9 mouse cellular contexts compared by ENCODE assay signal in the genomic region with DNA sequence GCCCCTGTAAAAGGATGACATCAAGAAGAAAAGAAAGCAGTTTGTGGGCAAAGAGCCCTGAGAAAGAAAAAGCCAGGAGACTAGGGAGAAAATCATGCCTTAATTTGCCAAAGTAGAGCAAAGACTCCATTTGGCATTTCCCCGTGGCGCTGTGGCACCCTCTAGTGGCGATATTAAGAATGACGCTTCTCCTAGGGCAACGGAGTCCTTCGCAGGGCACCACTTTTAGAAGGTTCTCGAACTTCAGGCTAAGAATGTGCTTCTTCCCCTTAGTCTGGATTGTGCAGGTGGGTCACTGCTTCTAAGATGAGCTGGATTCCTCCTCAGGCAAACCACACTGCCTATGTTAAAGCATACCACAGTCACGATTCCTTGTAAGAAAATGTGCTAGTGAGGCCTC. TPM values are rescaled to one million over a fixed set of nuclear protein-coding genes. Genes with fewer than 3 reads are reported as not detected.
A peak's percentile ranks its signal among the peaks of the same experiment; 100 is the strongest.
DNase-seq lines count a peak whose midpoint lies in the region; ATAC-seq and TF ChIP-seq lines count a peak whose summit lies in the region.
"Had no signal": no experiment of that assay in that cellular context is flagged by ENCODE, and none has a peak within 500 bp of the region (broad histone marks: within the 10 kb centered on the region; RNA-seq: fewer than 3 reads in every experiment).

No protein-coding gene starts in this region.

- H3K27me3 ChIP-seq in kidney, adult 2 months (replicated peaks; ENCODE audit: control insufficient read depth, insufficient read depth, low read length), result no peaks in the 10 kb centered on the region
- no peaks in the 10 kb centered on the region for H3K27me3 ChIP-seq in kidney, embryonic 14.5 days (ENCODE audit: control insufficient read depth, insufficient read depth, low read length)
- H3K27me3 ChIP-seq in midbrain, postnatal 0 days (ENCODE audit: insufficient read depth, low read length), result no peaks in the 10 kb centered on the region
- H3K27me3 ChIP-seq in stomach, postnatal 0 days (ENCODE audit: control insufficient read depth, insufficient read depth, low read length), result no peaks in the 10 kb centered on the region

- intact Hi-C loops in gastrocnemius, postnatal 14 days (cut with DNase I; ENCODE audit: low total_unique reads), result loop anchor here (5.0 kb wide), 1 partner anchor 376 kb away; no protein-coding TSS in a partner anchor
- intact Hi-C loops in left cerebral cortex, postnatal 14 days (cut with DNase I), result loop anchor here (1.0 to 10.0 kb wide), 3 partner anchors 262 to 376 kb away; no protein-coding TSS in a partner anchor

- TF ChIP-seq CTCF in kidney, adult 2 months (conservative IDR thresholded peaks at IDR 0.05; ENCODE audit: insufficient read depth, insufficient read length, low read depth, low read length), result peak; percentile 96
- peak; percentile 98 for TF ChIP-seq CTCF in midbrain, postnatal 0 days (IDR thresholded peaks at IDR 0.05)
- peak; percentile 99 for TF ChIP-seq CTCF in stomach, postnatal 0 days (IDR thresholded peaks at IDR 0.05; ENCODE audit: low read depth)

- no peak overlapping the region for H3K4me3 ChIP-seq in kidney, adult 2 months (ENCODE audit: insufficient read depth, low read depth, low read length)
- no peak overlapping the region for H3K4me3 ChIP-seq in kidney, embryonic 14.5 days (ENCODE audit: low read length)
- no peak overlapping the region for H3K4me3 ChIP-seq in midbrain, postnatal 0 days (ENCODE audit: low read depth, low read length)
- H3K4me3 ChIP-seq in stomach, postnatal 0 days (ENCODE audit: low read depth, low read length), result no peak overlapping the region
- H3K4me3 ChIP-seq: midbrain, embryonic 12.5 days had no signal

- H3K4me1 ChIP-seq in kidney, adult 2 months (ENCODE audit: control insufficient read depth, insufficient read depth, low read length), result no peaks in the 10 kb centered on the region
- no peaks in the 10 kb centered on the region for H3K4me1 ChIP-seq in kidney, embryonic 14.5 days (ENCODE audit: control insufficient read depth, insufficient read depth, low read length)
- no peaks in the 10 kb centered on the region for H3K4me1 ChIP-seq in midbrain, postnatal 0 days (ENCODE audit: insufficient read depth, low read length)
- H3K4me1 ChIP-seq in stomach, postnatal 0 days (replicated peaks; ENCODE audit: control insufficient read depth, insufficient read depth), result no peaks in the 10 kb centered on the region
- H3K4me1 ChIP-seq: midbrain, embryonic 12.5 days had no signal

- no peak for TF ChIP-seq EP300 in stomach, postnatal 0 days (optimal IDR thresholded peaks at IDR 0.05)

- H3K9me3 ChIP-seq in kidney, embryonic 14.5 days (ENCODE audit: control insufficient read depth, low read length), result no peaks in the 10 kb centered on the region
- no peaks in the 10 kb centered on the region for H3K9me3 ChIP-seq in midbrain, postnatal 0 days (ENCODE audit: low read length)
- H3K9me3 ChIP-seq in stomach, postnatal 0 days (ENCODE audit: control insufficient read depth, low read length), result no peaks in the 10 kb centered on the region
- H3K9me3 ChIP-seq: midbrain, embryonic 12.5 days had no signal

- TF ChIP-seq POLR2A in kidney, adult 2 months (IDR thresholded peaks at IDR 0.05; ENCODE audit: low read depth, low read length), result no peak

- H3K9ac ChIP-seq in kidney, embryonic 14.5 days (ENCODE audit: low read depth, low read length), result no peak overlapping the region
- H3K9ac ChIP-seq in midbrain, postnatal 0 days (replicated peaks; ENCODE audit: low read length, poor library complexity, severe bottlenecking), result no peak overlapping the region
- no peak overlapping the region for H3K9ac ChIP-seq in stomach, postnatal 0 days (ENCODE audit: low read length)
- H3K9ac ChIP-seq: midbrain, embryonic 12.5 days had no signal

- H3K27ac ChIP-seq in kidney, adult 2 months (ENCODE audit: insufficient read depth, low read depth, low read length), result no peak overlapping the region
- no peak overlapping the region for H3K27ac ChIP-seq in kidney, embryonic 14.5 days (ENCODE audit: low read depth, low read length)
- H3K27ac ChIP-seq in midbrain, postnatal 0 days (ENCODE audit: low read depth, low read length), result no peak overlapping the region
- no peak overlapping the region for H3K27ac ChIP-seq in stomach, postnatal 0 days (replicated peaks)
- H3K27ac ChIP-seq: midbrain, embryonic 12.5 days had no signal

- 14% methylated on average over 8 of the region's 8 CpGs for WGBS in kidney, adult 2 months
- 16% methylated on average over 8 of the region's 8 CpGs for WGBS in kidney, embryonic 14.5 days
- WGBS in midbrain, postnatal 0 days, result 13% methylated on average over 8 of the region's 8 CpGs
- WGBS in stomach, postnatal 0 days, result 14% methylated on average over 8 of the region's 8 CpGs

- no peak overlapping the region for H3K4me2 ChIP-seq in kidney, embryonic 14.5 days (replicated peaks; ENCODE audit: low read depth, low read length)
- no peak overlapping the region for H3K4me2 ChIP-seq in midbrain, postnatal 0 days (ENCODE audit: low read depth, low read length, poor library complexity, severe bottlenecking)
- no peak overlapping the region for H3K4me2 ChIP-seq in stomach, postnatal 0 days (replicated peaks; ENCODE audit: low read depth)
- H3K4me2 ChIP-seq: midbrain, embryonic 12.5 days had no signal

- no peaks in the 10 kb centered on the region for H3K36me3 ChIP-seq in kidney, adult 2 months (ENCODE audit: control insufficient read depth, insufficient read depth, low read length)
- H3K36me3 ChIP-seq in kidney, embryonic 14.5 days (ENCODE audit: control insufficient read depth, insufficient read depth, low read length), result no peaks in the 10 kb centered on the region
- no peaks in the 10 kb centered on the region for H3K36me3 ChIP-seq in midbrain, postnatal 0 days (ENCODE audit: insufficient read depth, low read length)
- no peaks in the 10 kb centered on the region for H3K36me3 ChIP-seq in stomach, postnatal 0 days (ENCODE audit: control insufficient read depth, insufficient read depth, low read length)
- H3K36me3 ChIP-seq: midbrain, embryonic 12.5 days had no signal

- ATAC-seq in kidney, embryonic 14.5 days (ENCODE audit: low FRiP score, low TSS enrichment), result no peak; the same call in 1 of the 2 replicates
- ATAC-seq in midbrain, postnatal 0 days (ENCODE audit: low FRiP score), result 0 out of 2 replicates have a peak, but pooled peaks have one; percentile 16
- ATAC-seq in stomach, postnatal 0 days (ENCODE audit: low FRiP score, low TSS enrichment), result no peak

- peak; percentile 52 for DNase-seq in kidney, adult 2 months
- DNase-seq in ZHBTc4 (ENCODE audit: low read depth, low spot score), result peak; percentile 71
- DNase-seq in cerebellum, postnatal 36 days, result peak; percentile 49 to 62
- peak; percentile 63 for DNase-seq in gastrocnemius, postnatal 14 days
- peak; percentile 51 to 78 for DNase-seq in left cerebral cortex, postnatal 14 days (ENCODE audit: low spot score in 2 of 2)
- peak; percentile 76 for DNase-seq in midbrain, postnatal 0 days (ENCODE audit: low spot score)
- peak; percentile 82 for DNase-seq in stomach, postnatal 0 days (ENCODE audit: low spot score)

RNA-seq across cellular contexts. Expression of gene Il1rl1, which starts 50.6 kb away (rescaled TPM):
- polyA plus RNA-seq in kidney, adult 2 months (2012; rRNA removed), result 0.28 and 0.64 TPM in 2 replicates
- polyA plus RNA-seq in kidney, embryonic 14.5 days (2014; fragmentation: Nextera tagmentation; extraction: Ambion mirVana), result 0.23 and 0.27 TPM in 2 replicates
- total RNA-seq in gastrocnemius, postnatal 14 days (2021), result 1 to 10 TPM; 1.0 to 1.2 TPM
- total RNA-seq in left cerebral cortex, postnatal 14 days (2021), result under 1 TPM in 1 of 2 experiments, not detected in 1; 0.15 TPM
- total RNA-seq in midbrain, postnatal 0 days (2014; rRNA removed), result 0.09 and 0.33 TPM in 2 replicates
- 0.04 and 0.20 TPM in 2 replicates for polyA plus RNA-seq in midbrain, postnatal 0 days (2015; fragmentation: Nextera tagmentation; extraction: Ambion mirVana)
- polyA plus RNA-seq in stomach, postnatal 0 days (2015; fragmentation: Nextera tagmentation; extraction: Ambion mirVana), result 0.42 and 0.55 TPM in 2 replicates
- polyA plus RNA-seq: midbrain, embryonic 12.5 days had no signal

RNA-seq across cellular contexts. Expression of gene Il1rl2, which starts 54.4 kb away (rescaled TPM):
- polyA plus RNA-seq in kidney, adult 2 months (2012; rRNA removed), result 1.3 and 1.4 TPM in 2 replicates
- polyA plus RNA-seq in kidney, embryonic 14.5 days (2014; fragmentation: Nextera tagmentation; extraction: Ambion mirVana), result 3.2 and 5.2 TPM in 2 replicates
- total RNA-seq in gastrocnemius, postnatal 14 days (2021), result 1 to 10 TPM; 3.0 to 3.4 TPM
- 1 to 10 TPM in 1 of 2 experiments, under 1 TPM in 1; 0.77 to 1.3 TPM for total RNA-seq in left cerebral cortex, postnatal 14 days (2021)
- 0.38 and 0.82 TPM in 2 replicates for total RNA-seq in midbrain, postnatal 0 days (2014; rRNA removed)
- 0.47 and 0.84 TPM in 2 replicates for polyA plus RNA-seq in midbrain, postnatal 0 days (2015; fragmentation: Nextera tagmentation; extraction: Ambion mirVana)
- 6.1 and 6.8 TPM in 2 replicates for polyA plus RNA-seq in stomach, postnatal 0 days (2015; fragmentation: Nextera tagmentation; extraction: Ambion mirVana)
